Mouse (Mus musculus): ENCODE data around the gene Nolc1.
A peak's percentile ranks its signal among the peaks of the same experiment; 100 is the strongest.

Gene Nolc1

GRCm38 (mm10) chr19:46075616-46076607 is at the start of gene Nolc1:
Gene Nolc1, plus strand, starts transcription at chr19:46075863.
- DNase-seq, result peak; percentile 99

- DNase-seq, result no peak
These were observed 49.1 kb upstream of the Nolc1 start for GRCm38 (mm10) chr19:46026567-46026966.

- DNase-seq, result no peak
These were observed 46.8 kb upstream of the Nolc1 start for GRCm38 (mm10) chr19:46028747-46029320.

- DNase-seq, result no peak
These were observed 46.0 kb upstream of the Nolc1 start for GRCm38 (mm10) chr19:46029652-46030051.

GRCm38 (mm10) chr19:46030196-46030983 is 45.3 kb upstream of the Nolc1 start:
- no peak for DNase-seq

- DNase-seq, result no peak
These were observed 43.8 kb upstream of the Nolc1 start for GRCm38 (mm10) chr19:46031689-46032432.

- no peak for DNase-seq
These were observed 42.7 kb upstream of the Nolc1 start for GRCm38 (mm10) chr19:46032731-46033510.

GRCm38 (mm10) chr19:46033911-46034310 is 41.8 kb upstream of the Nolc1 start:
- DNase-seq, result no peak

GRCm38 (mm10) chr19:46035971-46036370 is 39.7 kb upstream of the Nolc1 start:
- no peak for DNase-seq

GRCm38 (mm10) chr19:46036477-46037242 is 39.0 kb upstream of the Nolc1 start:
- DNase-seq, result no peak

GRCm38 (mm10) chr19:46037243-46037924 is 38.3 kb upstream of the Nolc1 start:
- DNase-seq, result no peak

GRCm38 (mm10) chr19:46037925-46038850 is 37.5 kb upstream of the Nolc1 start:
- no peak for DNase-seq

- peak; percentile 25 for DNase-seq
These were observed 36.8 kb upstream of the Nolc1 start for GRCm38 (mm10) chr19:46038851-46039260.

GRCm38 (mm10) chr19:46039478-46039877 is 36.2 kb upstream of the Nolc1 start:
- DNase-seq, result peak; percentile 82

GRCm38 (mm10) chr19:46040149-46040902 is 35.3 kb upstream of the Nolc1 start:
- DNase-seq, result no peak

- no peak for DNase-seq
These were observed 34.2 kb upstream of the Nolc1 start for GRCm38 (mm10) chr19:46041299-46041932.

GRCm38 (mm10) chr19:46041933-46042475 is 33.7 kb upstream of the Nolc1 start:
- DNase-seq, result peak; percentile 92

Data from kidney, adult 11 months (tissue).